Mouse (Mus musculus): ENCODE measurements at regions not wholly inside any gene's neighbourhood (a gene's known extent, or its start where the extent isn't known, plus 50 kb on each side); places are given as distances from the start of the nearest gene placed in this dataset.

DNA sequence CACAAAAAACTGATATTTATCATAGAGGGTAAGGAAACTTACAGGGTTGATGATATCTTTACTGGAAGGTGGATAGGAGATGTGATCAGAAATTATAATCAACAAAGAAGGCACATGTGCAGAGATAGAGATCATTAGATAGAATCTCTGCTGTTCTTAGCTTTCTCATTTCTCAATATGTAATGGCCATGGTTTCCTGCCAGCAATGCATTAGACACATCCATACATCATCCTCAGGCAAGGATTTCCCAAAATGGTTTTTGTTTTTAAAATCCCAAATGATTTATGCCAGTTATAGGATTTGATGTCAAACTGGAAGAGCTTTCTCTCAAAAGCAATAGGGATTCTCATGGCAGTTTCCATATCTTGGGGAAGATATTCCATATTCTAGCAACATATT lies 52.0 kb upstream of the C030005K15Rik start:
- Histone ChIP-seq H3K9ac (replicated peaks) (no peak overlapping the region), H3K4me3 (replicated peaks) (no peak overlapping the region), H3K27me3 (replicated peaks) (no peaks in the 10 kb centered on the region), H3K36me3 (no peaks in the 10 kb centered on the region), H3K4me2 (no peak overlapping the region), H3K4me1 (no peaks in the 10 kb centered on the region), H3K27ac (replicated peaks) (no peak overlapping the region), H3K9me3 (replicated peaks) (no peaks in the 10 kb centered on the region; the same call in 1 of the 2 replicates)
- ATAC-seq (ENCODE audit: low FRiP score) = no peak

DNA sequence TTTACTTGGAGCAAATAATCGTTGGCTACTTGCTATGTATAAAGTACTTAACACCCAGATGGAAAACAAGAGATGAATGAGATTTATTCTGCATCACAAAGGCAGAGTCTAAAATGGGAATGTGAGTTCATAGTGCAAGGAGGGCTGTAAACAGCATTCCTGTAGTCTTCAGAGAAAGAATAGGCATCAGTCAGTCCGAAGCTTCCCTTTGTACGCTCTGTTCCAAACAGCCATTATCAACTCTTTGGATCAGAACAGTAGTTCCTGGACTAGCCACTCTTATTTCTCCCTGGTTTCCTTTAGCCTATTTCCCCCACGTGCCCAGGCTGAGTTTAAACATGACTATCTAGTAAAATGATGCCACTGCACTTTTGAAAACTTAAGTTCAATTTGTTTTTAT lies 52.8 kb upstream of the C030005K15Rik start:
- 44% methylated on average over 4 of the region's 4 CpGs for WGBS
- Histone ChIP-seq H3K9me3 (replicated peaks) (no peaks in the 10 kb centered on the region; the same call in 1 of the 2 replicates), H3K4me1 (no peaks in the 10 kb centered on the region), H3K36me3 (no peaks in the 10 kb centered on the region), H3K4me2 (no peak overlapping the region), H3K27ac (replicated peaks) (no peak overlapping the region), H3K4me3 (replicated peaks) (no peak overlapping the region), H3K27me3 (replicated peaks) (no peaks in the 10 kb centered on the region), H3K9ac (replicated peaks) (no peak overlapping the region)
- no peak for ATAC-seq (ENCODE audit: low FRiP score)

DNA sequence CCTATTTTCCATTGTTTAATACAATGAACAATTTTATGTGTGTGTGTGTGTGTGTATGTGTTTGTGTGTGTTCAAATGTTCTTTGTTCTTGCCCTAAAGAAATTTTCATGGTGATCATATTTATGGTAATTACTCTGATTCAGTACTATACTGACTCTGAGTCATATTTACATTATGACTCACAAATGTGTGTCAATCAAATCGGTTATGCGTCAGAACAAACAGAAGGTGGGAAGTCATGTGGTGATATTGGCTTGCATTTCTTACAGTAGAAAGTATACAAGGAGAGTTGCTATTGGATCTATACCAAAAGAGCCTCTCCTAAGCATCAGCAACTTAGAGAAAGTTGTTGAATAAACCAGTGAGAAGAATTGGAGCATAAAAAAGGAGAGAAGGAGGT lies 67.2 kb upstream of the C030005K15Rik start:
- Histone ChIP-seq H3K27me3 (replicated peaks) (no peaks in the 10 kb centered on the region), H3K36me3 (no peaks in the 10 kb centered on the region), H3K4me2 (no peak overlapping the region), H3K4me3 (replicated peaks) (no peak overlapping the region), H3K27ac (replicated peaks) (no peak overlapping the region), H3K9me3 (replicated peaks) (no peaks in the 10 kb centered on the region), H3K4me1 (no peaks in the 10 kb centered on the region), H3K9ac (replicated peaks) (no peak overlapping the region)
- WGBS = 93% methylated on average over 2 of the region's 2 CpGs
- no peak for ATAC-seq (ENCODE audit: low FRiP score)

DNA sequence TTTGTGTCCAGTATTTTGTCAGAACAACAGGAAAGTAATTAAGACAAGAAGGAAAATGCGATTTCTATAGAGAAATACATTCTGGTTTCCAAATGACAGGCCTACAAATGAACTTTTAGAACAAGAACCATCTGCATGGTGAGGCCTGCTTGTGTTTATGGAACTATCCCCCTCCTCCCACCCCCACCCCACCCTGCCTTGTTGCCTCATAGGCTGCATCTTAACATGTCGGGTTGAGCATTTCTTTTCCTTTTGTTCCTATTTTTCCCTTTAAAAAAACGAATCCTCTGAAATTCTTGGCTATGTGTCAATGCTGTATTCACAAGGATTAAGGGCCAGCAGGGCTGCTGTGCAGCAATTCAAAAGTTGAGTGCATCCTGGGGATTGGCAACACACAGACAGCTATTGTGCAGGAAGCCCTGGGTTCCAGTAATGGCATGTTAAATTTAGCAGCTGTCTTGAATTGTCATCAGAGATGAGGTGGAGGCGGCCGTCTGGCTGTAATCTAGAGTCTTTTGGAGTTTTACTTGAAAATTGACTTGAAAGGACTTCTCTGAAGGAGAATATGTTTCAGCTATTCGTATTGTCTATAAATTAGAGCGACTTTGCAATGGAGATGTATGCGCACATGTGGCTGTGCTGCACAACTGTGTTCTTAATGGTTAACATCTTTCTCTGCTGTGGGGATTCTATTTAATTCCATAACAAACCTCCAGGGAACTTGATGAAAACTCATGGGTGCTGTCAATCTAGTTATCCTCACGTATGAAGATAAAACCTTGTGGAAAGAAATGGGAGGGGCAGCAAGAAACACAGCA lies 75.1 kb upstream of the C030005K15Rik start:
- H3K27me3 ChIP-seq (replicated peaks) = no peaks in the 10 kb centered on the region
- H3K9ac ChIP-seq (replicated peaks) = no peak overlapping the region
- no peak overlapping the region for H3K4me3 ChIP-seq (replicated peaks)
- H3K4me2 ChIP-seq = no peak overlapping the region
- H3K4me1 ChIP-seq = no peaks in the 10 kb centered on the region
- no peak overlapping the region for H3K27ac ChIP-seq (replicated peaks)
- H3K9me3 ChIP-seq (replicated peaks) = no peaks in the 10 kb centered on the region
- ATAC-seq (ENCODE audit: low FRiP score) = no peak
- H3K36me3 ChIP-seq = no peaks in the 10 kb centered on the region
- 46% methylated on average over 9 of the region's 9 CpGs for WGBS

DNA sequence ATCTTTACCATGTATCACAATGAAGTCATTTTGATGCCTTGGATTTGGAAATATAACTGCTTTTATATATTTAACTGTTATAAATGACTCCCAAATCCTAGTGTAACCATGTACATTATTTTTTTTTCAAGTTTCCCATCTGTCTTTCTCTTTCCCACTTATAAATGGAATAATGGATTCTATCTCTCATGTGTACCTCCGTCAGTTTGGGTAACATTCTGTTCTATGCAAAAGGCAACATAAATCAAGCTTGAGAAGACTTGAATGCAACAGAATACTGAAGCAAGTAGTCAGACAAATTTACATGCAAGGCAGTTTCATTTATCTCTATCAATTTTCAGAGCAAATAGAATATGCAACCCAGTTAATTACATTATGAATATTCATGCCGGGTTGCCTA lies 81.4 kb upstream of the C030005K15Rik start:
- H3K27ac ChIP-seq (replicated peaks) = no peak overlapping the region
- no peaks in the 10 kb centered on the region for H3K36me3 ChIP-seq
- H3K9me3 ChIP-seq (replicated peaks) = no peaks in the 10 kb centered on the region
- no peaks in the 10 kb centered on the region for H3K27me3 ChIP-seq (replicated peaks)
- no peak overlapping the region for H3K4me2 ChIP-seq
- H3K4me3 ChIP-seq (replicated peaks) = no peak overlapping the region
- WGBS = 58% methylated on average over 2 of the region's 2 CpGs
- H3K4me1 ChIP-seq = no peaks in the 10 kb centered on the region
- H3K9ac ChIP-seq (replicated peaks) = no peak overlapping the region
- ATAC-seq (ENCODE audit: low FRiP score) = no peak

DNA sequence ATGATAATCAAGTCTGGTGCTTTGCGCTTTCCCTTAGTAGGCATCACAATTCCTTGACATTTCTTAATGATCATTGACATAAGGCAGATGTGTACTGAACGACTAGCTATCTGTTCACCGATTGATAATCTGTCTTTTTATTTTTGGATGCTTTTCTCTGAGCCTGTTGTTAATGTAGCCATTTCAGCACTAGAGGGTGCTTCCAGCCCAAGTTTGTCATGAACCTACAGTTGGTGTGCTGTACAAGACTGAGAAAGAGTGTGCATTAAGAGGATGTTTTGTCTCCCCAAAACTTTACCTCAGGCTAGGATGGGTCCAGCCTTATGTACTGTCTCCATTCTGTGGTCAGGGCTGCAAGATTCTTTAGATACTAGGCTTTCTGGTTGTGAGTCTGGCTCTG lies 116.0 kb upstream of the C030005K15Rik start:
- no peak for ATAC-seq (ENCODE audit: low FRiP score)
- 94% methylated on average over 3 of the region's 3 CpGs for WGBS

DNA sequence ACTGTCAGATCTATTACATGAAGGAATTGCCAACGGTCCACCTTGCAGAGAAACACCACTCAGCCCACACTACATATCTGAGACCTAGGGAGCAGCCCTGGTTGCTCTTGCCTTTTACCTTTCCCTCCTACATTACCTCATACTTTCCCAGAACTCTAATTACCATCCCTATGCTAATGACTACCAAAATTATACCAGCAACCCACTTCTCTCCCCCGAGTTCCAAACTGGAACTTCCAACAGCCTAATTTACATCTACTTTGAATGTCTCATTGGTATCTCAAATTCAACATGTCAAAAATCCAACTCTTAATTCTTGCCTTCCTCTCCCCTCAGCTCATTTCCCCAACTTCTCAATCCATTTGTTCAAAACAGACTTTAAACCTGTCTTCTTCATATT lies 124.9 kb upstream of the C030005K15Rik start:
- no peak overlapping the region for H3K27ac ChIP-seq (replicated peaks)
- H3K9me3 ChIP-seq (replicated peaks) = no peaks in the 10 kb centered on the region
- no peaks in the 10 kb centered on the region for H3K27me3 ChIP-seq (replicated peaks)
- H3K36me3 ChIP-seq = no peaks in the 10 kb centered on the region
- no peak overlapping the region for H3K4me3 ChIP-seq (replicated peaks)
- no peak for ATAC-seq (ENCODE audit: low FRiP score)
- no peak overlapping the region for H3K9ac ChIP-seq (replicated peaks)
- no peak overlapping the region for H3K4me2 ChIP-seq
- 83% methylated on average over 2 of the region's 2 CpGs for WGBS
- no peaks in the 10 kb centered on the region for H3K4me1 ChIP-seq

More for the DNA sequence above, 116.0 kb upstream of the C030005K15Rik start:
- no peaks in the 10 kb centered on the region for H3K27me3 ChIP-seq (replicated peaks)
- H3K9ac ChIP-seq (replicated peaks) = no peak overlapping the region
- no peaks in the 10 kb centered on the region for H3K9me3 ChIP-seq (replicated peaks)
- H3K36me3 ChIP-seq = no peaks in the 10 kb centered on the region
- no peak overlapping the region for H3K4me2 ChIP-seq
- no peaks in the 10 kb centered on the region for H3K4me1 ChIP-seq
- no peak overlapping the region for H3K27ac ChIP-seq (replicated peaks)
- no peak overlapping the region for H3K4me3 ChIP-seq (replicated peaks)

DNA sequence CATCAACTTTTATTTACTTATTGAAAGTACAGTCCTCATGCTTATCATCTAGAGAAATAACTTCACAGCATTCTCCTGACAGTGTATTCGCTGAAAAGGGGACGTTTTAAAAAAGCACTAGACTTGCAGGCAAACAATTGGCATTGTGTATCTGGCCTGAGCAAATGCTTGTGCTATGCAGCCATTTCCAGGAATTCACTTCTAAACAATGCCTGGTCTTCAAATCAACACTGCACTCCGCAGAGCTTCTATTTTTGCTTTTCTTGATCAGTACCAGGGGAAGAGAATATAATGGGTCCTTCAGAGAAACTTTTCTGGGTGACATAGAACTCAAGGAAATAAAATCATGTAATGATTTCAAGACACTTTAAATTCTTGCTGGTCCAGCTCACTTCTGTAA lies 150.5 kb upstream of the C030005K15Rik start:
- no peak for ATAC-seq (ENCODE audit: low FRiP score)
- no peaks in the 10 kb centered on the region for H3K27me3 ChIP-seq (replicated peaks)
- no peak overlapping the region for H3K4me3 ChIP-seq (replicated peaks)
- H3K36me3 ChIP-seq = no peaks in the 10 kb centered on the region
- H3K4me2 ChIP-seq = no peak overlapping the region
- no peaks in the 10 kb centered on the region for H3K4me1 ChIP-seq
- no peaks in the 10 kb centered on the region for H3K9me3 ChIP-seq (replicated peaks)
- no peak overlapping the region for H3K27ac ChIP-seq (replicated peaks)
- no peak overlapping the region for H3K9ac ChIP-seq (replicated peaks)
- WGBS = 67% methylated on average over 3 of the region's 3 CpGs

DNA sequence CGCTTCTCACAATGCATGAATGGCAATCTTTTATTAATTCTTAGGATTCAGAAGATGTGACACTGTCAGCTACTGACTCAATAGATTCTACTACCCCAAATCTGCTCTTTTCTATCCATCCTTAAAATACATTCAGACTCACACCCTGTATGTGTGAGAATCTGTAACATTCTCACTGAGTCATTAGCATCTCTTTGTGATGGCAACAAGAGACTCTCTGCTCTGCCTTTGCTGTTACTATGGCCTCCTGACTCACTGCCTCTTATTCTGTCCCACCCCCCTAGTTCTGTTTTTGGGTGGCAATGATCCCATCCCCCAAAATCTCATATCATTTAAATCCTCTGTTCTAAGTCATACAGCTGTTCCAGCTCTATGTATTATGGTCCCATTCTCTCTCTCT lies 159.5 kb upstream of the C030005K15Rik start:
- WGBS = 91% methylated on average over 1 of the region's 1 CpGs
- no peak overlapping the region for H3K4me3 ChIP-seq (replicated peaks)
- H3K9ac ChIP-seq (replicated peaks) = no peak overlapping the region
- ATAC-seq (ENCODE audit: low FRiP score) = no peak
- H3K4me1 ChIP-seq = no peaks in the 10 kb centered on the region
- no peak overlapping the region for H3K4me2 ChIP-seq
- H3K27ac ChIP-seq (replicated peaks) = no peak overlapping the region
- no peaks in the 10 kb centered on the region for H3K9me3 ChIP-seq (replicated peaks)
- no peaks in the 10 kb centered on the region for H3K27me3 ChIP-seq (replicated peaks)
- no peaks in the 10 kb centered on the region for H3K36me3 ChIP-seq

DNA sequence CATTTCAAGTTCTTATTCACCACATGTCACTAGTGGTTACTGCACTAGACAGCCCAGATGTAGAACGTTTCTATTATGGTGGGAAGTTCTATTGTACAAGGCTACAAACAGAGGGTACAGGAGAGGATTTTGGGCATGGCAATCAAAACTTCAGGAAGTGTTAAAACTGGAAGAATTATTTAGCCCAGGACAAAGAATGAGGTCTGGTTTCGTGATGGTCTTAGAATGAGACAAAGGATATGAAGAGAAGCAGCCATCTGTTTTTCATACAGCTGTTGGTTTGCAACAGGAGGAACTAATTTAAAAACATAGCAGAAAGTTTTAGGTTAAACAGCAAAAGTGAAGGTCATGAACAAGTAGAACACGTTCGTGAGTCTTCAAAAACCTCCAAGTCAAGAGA lies 179.2 kb upstream of the C030005K15Rik start:
- Histone ChIP-seq H3K4me3 (replicated peaks) (no peak overlapping the region), H3K9ac (replicated peaks) (no peak overlapping the region), H3K4me2 (no peak overlapping the region), H3K9me3 (replicated peaks) (no peaks in the 10 kb centered on the region), H3K36me3 (no peaks in the 10 kb centered on the region), H3K27ac (replicated peaks) (no peak overlapping the region), H3K4me1 (no peaks in the 10 kb centered on the region), H3K27me3 (replicated peaks) (no peaks in the 10 kb centered on the region)
- ATAC-seq (ENCODE audit: low FRiP score) = no peak
- WGBS = 62% methylated on average over 4 of the region's 4 CpGs

DNA sequence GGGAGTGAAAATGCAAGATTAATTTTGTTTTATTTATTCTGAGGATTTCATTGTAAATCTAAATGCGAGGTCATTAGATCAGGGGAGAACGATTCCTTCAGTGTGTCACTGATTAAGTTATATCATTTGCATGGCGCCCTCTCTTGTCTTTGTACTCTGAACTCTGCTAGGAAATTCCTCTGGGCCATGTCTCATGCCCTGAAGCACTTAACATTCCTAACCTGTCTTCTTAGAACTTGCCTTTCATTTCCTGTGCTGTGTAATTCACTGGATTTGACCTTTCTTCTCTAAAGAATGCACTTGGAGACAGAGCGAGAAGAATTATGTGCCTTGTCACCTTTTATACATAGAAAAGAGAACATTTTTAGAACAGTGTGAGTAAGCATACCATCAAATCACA lies 199.0 kb upstream of the C030005K15Rik start:
- Histone ChIP-seq H3K27me3 (replicated peaks) (no peaks in the 10 kb centered on the region), H3K9me3 (replicated peaks) (no peaks in the 10 kb centered on the region), H3K4me3 (replicated peaks) (no peak overlapping the region), H3K9ac (replicated peaks) (no peak overlapping the region), H3K27ac (replicated peaks) (no peak overlapping the region), H3K36me3 (no peaks in the 10 kb centered on the region), H3K4me2 (no peak overlapping the region), H3K4me1 (no peaks in the 10 kb centered on the region)
- 63% methylated on average over 4 of the region's 4 CpGs for WGBS
- ATAC-seq (ENCODE audit: low FRiP score) = no peak

DNA sequence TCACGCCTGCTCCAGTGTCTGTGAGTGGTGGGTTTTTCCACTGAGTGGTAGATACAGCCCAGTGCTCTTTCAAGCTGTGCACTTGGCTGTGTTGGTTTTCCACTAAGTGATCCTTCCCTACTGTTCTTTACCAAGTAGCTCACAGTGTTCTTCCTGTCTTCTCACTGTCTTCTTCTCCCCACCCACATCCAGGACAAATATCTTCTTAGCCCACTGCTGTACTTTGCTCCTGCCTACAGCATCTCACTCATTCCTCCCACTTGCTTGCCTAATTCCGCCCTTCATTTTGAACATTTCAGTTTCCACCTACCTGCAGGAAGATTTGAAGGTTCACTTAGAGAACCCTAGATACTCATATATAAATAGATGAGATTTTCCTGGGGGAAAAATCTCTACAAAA lies 213.8 kb upstream of the C030005K15Rik start:
- Histone ChIP-seq H3K4me2 (no peak overlapping the region), H3K36me3 (no peaks in the 10 kb centered on the region), H3K27me3 (replicated peaks) (no peaks in the 10 kb centered on the region), H3K9ac (replicated peaks) (no peak overlapping the region), H3K9me3 (replicated peaks) (no peaks in the 10 kb centered on the region), H3K4me1 (no peaks in the 10 kb centered on the region), H3K27ac (replicated peaks) (no peak overlapping the region), H3K4me3 (replicated peaks) (no peak overlapping the region)
- ATAC-seq (ENCODE audit: low FRiP score) = no peak
- 94% methylated on average over 2 of the region's 2 CpGs for WGBS

All from neural tube, embryonic 15.5 days (tissue).